Mouse (Mus musculus) megakaryocyte, adult 5-6 weeks (primary cell): ENCODE results near the gene Serpina12. TPM values are rescaled to one million over a fixed set of nuclear protein-coding genes. Genes with fewer than 3 reads are reported as not detected.

ENCODE experiments used
- ATAC-seq: 2 replicates; pipeline ENCODE4 v1.8.0; 2016; ENCODE audit warnings: mild to moderate bottlenecking, inconsistent platforms; ENCODE audit not compliant: poor library complexity, severe bottlenecking
- total RNA-seq, 2 experiments: library from RNA; stranded (forward) in 1 of 2; stranded (reverse) in 1 of 2; fragments of 153-499, 151-499 nt in 1 of 2; fragments of 221-1000, 200-1000 nt in 1 of 2; gene quantifications; 2 replicates each; pipeline versions ENCODE4 v1.2.3 to v1.2.4; 2015 to 2017

The Serpina12 gene
- total RNA-seq, 2 experiments from 2014 or later = 0.07 TPM; not detected in 1

GRCm38 (mm10) chr12:104004689-104005088 lies 39.6 kb downstream of the Serpina12 start:
- no peak for ATAC-seq

GRCm38 (mm10) chr12:104003238-104003612 lies 41.0 kb downstream of the Serpina12 start:
- peak; percentile 77 for ATAC-seq

DNA sequence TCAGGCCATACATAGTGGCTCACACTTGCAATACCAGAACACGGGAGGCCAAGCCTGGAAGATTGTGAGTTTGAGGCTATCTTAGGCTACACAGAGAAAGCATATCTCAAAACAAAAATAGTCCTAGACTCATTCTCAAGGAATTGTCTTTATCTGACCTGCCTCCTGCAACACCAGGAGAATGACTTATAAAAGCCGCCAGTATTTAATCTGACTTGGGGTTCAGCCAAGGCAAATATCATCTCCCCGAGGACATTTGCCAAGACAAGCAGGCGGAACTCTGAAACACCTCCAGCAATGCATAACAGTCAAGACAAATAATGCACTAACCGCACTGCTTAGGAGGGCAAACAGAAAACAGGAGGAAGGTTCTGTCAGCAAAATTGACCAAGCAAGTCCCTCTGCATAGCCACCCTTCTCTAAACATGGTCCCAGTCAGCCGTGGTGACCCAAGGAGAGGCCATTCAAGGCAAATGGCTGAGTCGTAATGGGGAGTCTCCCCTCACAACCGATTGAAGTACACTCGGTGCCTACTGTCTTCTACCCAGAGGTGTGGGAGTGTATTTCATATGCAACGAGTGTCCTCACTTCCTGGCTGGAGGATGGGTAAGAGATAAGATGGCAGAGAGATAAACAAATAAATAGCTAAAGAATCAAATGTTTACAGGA lies 41.5 kb downstream of the Serpina12 start:
- ATAC-seq = no peak

DNA sequence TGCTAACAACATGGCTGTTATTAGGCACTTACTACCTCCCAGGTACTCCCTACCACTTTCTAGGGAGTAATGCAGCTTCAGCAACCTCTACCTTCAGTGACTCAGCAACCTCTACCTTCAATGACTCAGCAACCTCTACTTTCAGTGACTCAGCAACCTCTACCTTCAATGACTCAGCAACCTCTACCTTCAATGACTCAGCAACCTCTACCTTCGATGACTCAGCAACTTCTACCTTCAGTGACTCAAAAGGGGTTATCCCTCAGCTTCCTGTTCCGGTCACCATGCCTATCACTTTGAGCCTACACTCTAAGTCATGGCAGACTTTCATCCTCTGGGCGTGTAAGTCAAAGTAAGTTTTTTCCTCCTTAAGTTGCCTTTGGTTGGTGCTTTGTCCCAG lies 43.6 kb downstream of the Serpina12 start:
- ATAC-seq = peak; percentile 25

GRCm38 (mm10) chr12:103999611-104000010 lies 44.6 kb downstream of the Serpina12 start:
- ATAC-seq = no peak

DNA sequence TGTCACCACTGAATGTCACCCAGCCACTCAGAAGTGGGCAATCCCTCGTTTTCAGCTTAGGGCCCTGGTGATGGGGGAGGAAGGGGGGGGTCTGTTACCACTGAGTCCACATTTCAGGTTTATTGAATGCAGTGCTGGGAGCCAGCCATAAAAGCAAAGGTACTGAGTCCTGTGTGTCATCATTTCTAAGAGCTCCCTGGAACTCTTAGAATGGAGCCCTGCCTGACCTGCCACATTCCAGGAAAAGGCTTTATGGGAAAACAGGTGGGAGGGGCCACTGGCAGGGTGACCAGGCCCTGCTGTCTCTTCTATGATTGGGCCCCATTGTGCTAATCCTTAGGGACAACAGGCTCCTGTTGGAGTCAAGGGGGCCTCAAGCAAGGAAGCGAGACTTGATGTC lies 47.7 kb downstream of the Serpina12 start:
- no peak for ATAC-seq

GRCm38 (mm10) chr12:103995292-103996072 lies 48.8 kb downstream of the Serpina12 start:
- peak; percentile 47; the same call in 1 of the 2 replicates for ATAC-seq

GRCm38 (mm10) chr12:103992945-103993344 lies 51.3 kb downstream of the Serpina12 start:
- peak; percentile 65 for ATAC-seq

DNA sequence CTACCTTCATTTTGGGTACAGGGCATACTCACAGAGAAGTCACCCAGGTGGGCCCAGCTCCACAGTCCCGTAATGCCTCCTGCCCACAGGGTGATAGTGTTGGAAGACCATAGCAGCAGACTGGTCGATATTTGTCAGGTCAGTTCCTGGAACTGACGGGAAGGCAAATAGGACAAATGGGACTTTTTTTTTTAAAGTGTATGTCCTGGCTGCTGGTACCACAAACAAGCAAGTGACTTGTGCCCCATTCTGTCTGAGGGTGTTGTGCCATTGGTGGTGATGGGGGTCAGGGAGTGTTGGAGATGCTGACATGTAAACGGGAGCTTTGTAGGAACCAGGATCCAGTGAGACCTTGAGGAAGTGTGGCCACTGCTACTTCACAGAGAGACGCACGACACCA lies 54.4 kb downstream of the Serpina12 start, which contains the start of gene Serpina11:
Serpina11 (minus strand) TSS at position 101 of the 400 bp plus-strand sequence.
- no peak for ATAC-seq

GRCm38 (mm10) chr12:103989514-103989767 lies 54.8 kb downstream of the Serpina12 start:
- no peak for ATAC-seq

DNA sequence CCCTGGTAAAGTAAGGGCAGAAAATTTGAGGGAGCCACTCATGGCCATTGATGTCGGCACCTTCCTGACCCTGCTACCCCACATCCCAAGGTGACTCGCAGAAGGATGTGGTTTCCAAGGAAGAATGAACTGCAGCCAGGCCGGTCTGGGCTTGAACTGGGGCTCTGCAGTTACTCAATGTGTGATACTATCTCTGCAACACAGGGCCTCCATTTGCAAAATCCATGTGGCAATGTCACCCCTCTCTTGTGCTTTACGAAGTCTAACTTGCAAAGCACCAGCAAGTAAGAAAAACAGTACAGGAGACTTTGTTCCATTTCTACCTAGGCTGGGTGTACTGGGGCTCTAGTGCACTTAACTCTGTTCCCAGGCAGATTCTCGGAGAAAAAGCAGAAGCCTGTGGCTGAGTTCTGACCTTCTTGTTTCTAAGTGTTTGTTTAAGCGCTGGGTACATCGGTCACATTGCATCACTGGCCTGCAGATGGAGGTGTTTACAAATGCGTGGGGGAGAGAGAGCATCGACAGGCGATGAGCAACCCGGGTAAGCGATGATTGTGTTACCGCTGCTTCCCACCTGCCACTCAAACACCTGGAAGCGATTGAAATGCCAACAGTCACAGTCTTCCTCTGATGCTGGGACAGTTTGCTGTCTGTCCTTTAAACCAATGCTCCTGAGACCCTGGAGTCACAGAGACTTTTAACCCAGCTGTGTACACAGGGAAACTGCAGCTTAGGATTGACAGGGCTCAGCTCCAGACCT lies 55.3 kb downstream of the Serpina12 start:
- ATAC-seq = peak; percentile 55

- peak; percentile 38 for ATAC-seq
Observed at GRCm38 (mm10) chr12:103985868-103986267, 58.4 kb downstream of the Serpina12 start.

GRCm38 (mm10) chr12:103984935-103985334 lies 59.3 kb downstream of the Serpina12 start:
- ATAC-seq = no peak

DNA sequence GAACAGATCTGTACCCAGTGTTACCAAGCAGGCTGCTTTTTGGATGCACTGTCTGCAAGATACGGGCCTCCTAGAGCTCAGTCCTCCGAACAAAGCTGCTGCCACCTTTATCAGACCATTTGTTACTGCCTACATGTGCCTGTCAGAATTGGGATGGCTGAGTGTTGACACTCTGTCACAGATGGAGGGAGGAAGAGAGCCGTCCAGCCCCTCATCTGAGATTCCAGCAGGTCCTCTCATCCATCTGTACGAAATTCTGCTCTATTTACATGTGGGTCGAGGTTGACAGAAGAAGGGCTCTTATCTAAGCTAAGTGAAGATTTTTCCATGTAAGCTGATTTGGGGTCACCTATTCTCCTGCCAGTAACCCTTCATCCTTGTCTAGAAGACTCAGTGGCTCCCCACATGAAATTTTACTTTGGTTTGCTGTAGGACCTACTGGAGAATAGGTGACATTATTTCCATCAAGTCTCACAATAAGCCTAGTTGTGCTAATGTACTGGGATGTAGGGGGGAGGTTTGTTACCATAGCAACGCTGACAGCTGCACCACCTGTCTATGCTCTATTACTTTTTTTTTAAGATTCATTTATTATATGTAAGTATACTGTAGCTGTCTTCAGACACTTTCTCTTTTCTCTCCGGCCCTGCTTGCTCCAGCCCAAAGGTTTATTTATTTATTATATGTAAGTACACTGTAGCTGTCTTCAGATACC lies 62.4 kb downstream of the Serpina12 start:
- no peak for ATAC-seq

Other genes with a start within 250 kb of the Serpina12 start
- gene Serpina1b, start 214.1 kb downstream of the Serpina12 start, total RNA-seq (2015) = not detected in 2 replicates
- not detected in 2 replicates for gene Serpina1b, start 214.1 kb downstream of the Serpina12 start, total RNA-seq (2017)
- not detected in 2 replicates for gene Serpina1a, start 180.9 kb downstream of the Serpina12 start, total RNA-seq (2015)
- not detected in 2 replicates for gene Serpina1a, start 180.9 kb downstream of the Serpina12 start, total RNA-seq (2017)
- not detected in 2 replicates for gene Serpina1c, start 139.6 kb downstream of the Serpina12 start, total RNA-seq (2015)
- gene Serpina1c, start 139.6 kb downstream of the Serpina12 start, total RNA-seq (2017) = not detected in 2 replicates
- gene Serpina1e, start 85.5 kb downstream of the Serpina12 start, total RNA-seq (2015) = not detected in 2 replicates
- gene Serpina1e, start 85.5 kb downstream of the Serpina12 start, total RNA-seq (2017) = not detected in 2 replicates
- gene Serpina11, start 54.5 kb downstream of the Serpina12 start, total RNA-seq (2015) = 0.22 and 0.34 TPM in 2 replicates
- gene Serpina11, start 54.5 kb downstream of the Serpina12 start, total RNA-seq (2017) = 0.77 and 1.3 TPM in 2 replicates
- gene Serpina9, start 30.7 kb downstream of the Serpina12 start, total RNA-seq (2015) = not detected in 2 replicates
- gene Serpina9, start 30.7 kb downstream of the Serpina12 start, total RNA-seq (2017) = not detected in 2 replicates
- not detected in 2 replicates for gene Serpina5, start 56.7 kb upstream of the Serpina12 start, total RNA-seq (2015)
- gene Serpina5, start 56.7 kb upstream of the Serpina12 start, total RNA-seq (2017) = not detected in 2 replicates
- gene Serpina3a, start 68.3 kb upstream of the Serpina12 start, total RNA-seq (2015) = not detected in 2 replicates
- not detected in 2 replicates for gene Serpina3a, start 68.3 kb upstream of the Serpina12 start, total RNA-seq (2017)
- not detected in 2 replicates for gene Serpina3b, start 83.6 kb upstream of the Serpina12 start, total RNA-seq (2015)
- gene Serpina3b, start 83.6 kb upstream of the Serpina12 start, total RNA-seq (2017) = not detected in 2 replicates
- gene Serpina3c, start 109.4 kb upstream of the Serpina12 start, total RNA-seq (2015) = 0.40 TPM in 1 of 2 replicates, not detected in the other
- gene Serpina3c, start 109.4 kb upstream of the Serpina12 start, total RNA-seq (2017) = 0.45 TPM in 1 of 2 replicates, not detected in the other
- 1.2 and 1.5 TPM in 2 replicates for gene Serpina3f, start 170.1 kb upstream of the Serpina12 start, total RNA-seq (2015)
- 0.59 and 0.81 TPM in 2 replicates for gene Serpina3f, start 170.1 kb upstream of the Serpina12 start, total RNA-seq (2017)
- 4.2 and 4.7 TPM in 2 replicates for gene Serpina3g, start 191.8 kb upstream of the Serpina12 start, total RNA-seq (2015)
- gene Serpina3g, start 191.8 kb upstream of the Serpina12 start, total RNA-seq (2017) = 4.9 and 9.7 TPM in 2 replicates
- not detected in 2 replicates for gene Serpina3i, start 218.7 kb upstream of the Serpina12 start, total RNA-seq (2015)
- not detected in 2 replicates for gene Serpina3i, start 218.7 kb upstream of the Serpina12 start, total RNA-seq (2017)